Mouse (Mus musculus) olfactory bulb, adult 2 months (tissue): ENCODE measurements around the gene Gfpt1.

ENCODE experiments used
- CTCF ChIP-seq: fragments of 200-500 bp; IDR thresholded peaks from 2 replicates; pipeline ENCODE4 v1.5.1; 2012; ENCODE audit warnings: low read depth, mild to moderate bottlenecking, low read length, moderate library complexity; ENCODE audit not compliant: insufficient read depth
- POLR2A ChIP-seq: fragments of 200-500 bp; IDR thresholded peaks from 2 replicates; pipeline ENCODE4 v1.6.1; 2012; ENCODE audit warnings: mild to moderate bottlenecking, low read depth, low read length, moderate library complexity; ENCODE audit not compliant: insufficient read depth

DNA sequence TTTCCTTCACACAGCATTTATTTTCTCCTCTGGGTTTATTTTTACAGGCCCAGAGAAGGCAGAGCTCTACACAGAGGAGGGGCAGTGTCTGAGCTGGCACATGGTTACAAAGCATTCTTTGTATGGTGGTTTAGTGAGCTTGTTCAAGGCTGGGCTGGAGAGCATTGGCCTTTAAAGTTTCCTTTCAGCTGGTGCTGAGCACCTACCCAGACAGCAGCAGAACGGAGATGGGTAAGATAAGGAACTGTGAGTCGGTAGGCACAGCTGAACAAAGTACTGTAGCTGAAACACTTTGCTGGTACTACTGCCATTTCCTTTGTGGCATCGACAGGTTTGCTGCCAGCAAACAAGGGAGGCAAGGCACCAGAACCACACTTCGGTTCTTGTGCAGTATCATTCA, 1.7 kb upstream of the Gfpt1 start:
- TF ChIP-seq POLR2A (no peak), CTCF (no peak)
